Mouse (Mus musculus) cortical plate, adult 2 months (tissue): ENCODE measurements around the gene Snrnp35.
"Not testable (repeated sequence)": the region's sequence is repeated elsewhere in the genome, so short reads cannot be mapped to it uniquely, and the experiment has no call there.

ENCODE experiments used
- CTCF ChIP-seq: fragments of 200-500 bp; IDR thresholded peaks from 2 replicates; pipeline ENCODE4 v1.5.1; 2011; ENCODE audit warnings: mild to moderate bottlenecking, control low read depth, low read length; ENCODE audit not compliant: insufficient read depth; ENCODE audit errors: extremely low read depth
- POLR2A ChIP-seq: fragments of 200-500 bp; IDR thresholded peaks from 2 replicates; pipeline ENCODE4 v1.6.1; 2011; ENCODE audit warnings: mild to moderate bottlenecking, low read length, control low read depth; ENCODE audit not compliant: insufficient read depth; ENCODE audit errors: extremely low read depth

- not testable (repeated sequence) for TF ChIP-seq POLR2A, CTCF
These were observed 22.0 kb upstream of the Snrnp35 start for GRCm38 (mm10) chr5:124460922-124461321.
